Mouse (Mus musculus) CH12.LX (cell line): ENCODE measurements around the gene Il31ra. TPM values are rescaled to one million over a fixed set of nuclear protein-coding genes. Genes with fewer than 3 reads are reported as not detected.

Experiments used
- DNase-seq: peaks from one replicate; pipeline ENCODE4 v3.0.0-alpha.2; 2013; ENCODE audit errors: extremely low read depth
- H3K27ac ChIP-seq: 2 replicates; pipeline ENCODE4 v1.5.1; 2012; ENCODE audit warnings: low read depth, mild to moderate bottlenecking, control low read depth, moderate library complexity; ENCODE audit not compliant: insufficient read depth
- H3K27me3 ChIP-seq: replicated peaks from 2 replicates; pipeline ENCODE3; 2012; ENCODE audit warnings: inconsistent platforms
- H3K36me3 ChIP-seq, 2 experiments: replicated peaks in 1 of 2; 2 replicates each; pipeline versions ENCODE3 to v1.6.1; 2012; ENCODE audit warnings: inconsistent platforms in 1 of 2, low read length in 1 of 2, mild to moderate bottlenecking in 1 of 2, mixed read lengths in 1 of 2, moderate library complexity in 1 of 2; ENCODE audit not compliant: control insufficient read depth in 1 of 2, insufficient read depth in 1 of 2
- H3K4me1 ChIP-seq, 2 experiments: 2 replicates each; pipeline ENCODE4 v1.6.1; 2012; ENCODE audit warnings: inconsistent platforms in 1 of 2, moderate library complexity in 1 of 2; ENCODE audit not compliant: insufficient read depth in 2 of 2, control insufficient read depth in 1 of 2
- H3K4me2 ChIP-seq: 2 replicates; pipeline ENCODE4 v1.6.1; 2012; ENCODE audit warnings: low read depth, mild to moderate bottlenecking, control low read depth; ENCODE audit not compliant: poor library complexity, insufficient read depth, severe bottlenecking
- H3K4me3 ChIP-seq, 3 experiments: fragments of 150-350 bp in 1 of 3; sonication (generic) in 1 of 3; replicated peaks in 1 of 3; 2 replicates each; pipeline versions ENCODE3 to v1.5.1; 2011 to 2012; ENCODE audit warnings: low read depth in 2 of 3, low read length in 2 of 3, mild to moderate bottlenecking in 2 of 3, moderate library complexity in 2 of 3, control low read depth in 1 of 3, improper control_type of control experiment in 1 of 3, inconsistent platforms in 1 of 3, mixed read lengths in 1 of 3; ENCODE audit not compliant: poor library complexity in 1 of 3
- H3K79me2 ChIP-seq: replicated peaks from 2 replicates; pipeline ENCODE4 v1.6.1; 2012; ENCODE audit warnings: mild to moderate bottlenecking, moderate library complexity; ENCODE audit not compliant: control insufficient read depth, poor library complexity, insufficient read depth, severe bottlenecking; ENCODE audit errors: extremely low read depth
- H3K9ac ChIP-seq: 2 replicates; pipeline ENCODE4 v1.6.1; 2012; ENCODE audit warnings: low read depth, mild to moderate bottlenecking, control low read depth, moderate library complexity; ENCODE audit not compliant: insufficient read depth
- H3K9me3 ChIP-seq: replicated peaks from 2 replicates; pipeline ENCODE3; 2012; ENCODE audit warnings: low read length, inconsistent platforms, mixed read lengths
- GABPA ChIP-seq: IDR thresholded peaks from 2 replicates; pipeline ENCODE4 v1.6.1; 2012; ENCODE audit warnings: low read depth, low read length, improper control_type of control experiment, inconsistent platforms; ENCODE audit not compliant: insufficient replicate concordance
- JUN ChIP-seq: IDR thresholded peaks from 2 replicates; pipeline ENCODE4 v1.6.1; 2011; ENCODE audit warnings: low read depth, mild to moderate bottlenecking, low read length, improper control_type of control experiment, moderate library complexity; ENCODE audit not compliant: insufficient read depth
- JUND ChIP-seq: conservative IDR thresholded peaks from 2 replicates; pipeline ENCODE4 v1.6.1; 2011; ENCODE audit warnings: low read depth, low read length, improper control_type of control experiment
- MAZ ChIP-seq: IDR thresholded peaks from 2 replicates; pipeline ENCODE4 v1.6.1; 2012; ENCODE audit warnings: low read depth, mild to moderate bottlenecking, inconsistent platforms, low read length, improper control_type of control experiment, moderate library complexity
- MEF2A ChIP-seq: IDR thresholded peaks from 2 replicates; pipeline ENCODE4 v1.6.1; 2014; ENCODE audit warnings: low read depth, mild to moderate bottlenecking, inconsistent platforms, low read length, improper control_type of control experiment, borderline replicate concordance
- MXI1 ChIP-seq: IDR thresholded peaks from 2 replicates; pipeline ENCODE4 v1.6.1; 2011; ENCODE audit warnings: mild to moderate bottlenecking, low read depth, low read length, improper control_type of control experiment
- MYC ChIP-seq: IDR thresholded peaks from 2 replicates; pipeline ENCODE4 v1.6.1; 2011; ENCODE audit warnings: low read depth, mild to moderate bottlenecking, improper control_type of control experiment, low read length
- NELFE ChIP-seq: IDR thresholded peaks from 2 replicates; pipeline ENCODE4 v1.6.1; 2011; ENCODE audit warnings: low read depth, low read length, improper control_type of control experiment
- NRF1 ChIP-seq: IDR thresholded peaks from 2 replicates; pipeline ENCODE4 v1.6.1; 2014; ENCODE audit warnings: low read depth, mild to moderate bottlenecking, inconsistent platforms, low read length, improper control_type of control experiment, moderate library complexity
- PAX5 ChIP-seq: IDR thresholded peaks from 2 replicates; pipeline ENCODE4 v1.6.1; 2012; ENCODE audit warnings: low read length, inconsistent platforms, mixed read lengths
- SIN3A ChIP-seq: IDR thresholded peaks from 2 replicates; pipeline ENCODE4 v1.6.1; 2012; ENCODE audit warnings: low read length, improper control_type of control experiment, inconsistent platforms
- SMC3 ChIP-seq: IDR thresholded peaks from 2 replicates; pipeline ENCODE4 v1.6.1; 2011; ENCODE audit warnings: low read depth, low read length, improper control_type of control experiment
- UBTF ChIP-seq: IDR thresholded peaks from 2 replicates; pipeline ENCODE4 v1.6.1; 2012; ENCODE audit warnings: low read depth, mild to moderate bottlenecking, inconsistent platforms, low read length, improper control_type of control experiment, moderate library complexity
- USF1 ChIP-seq: IDR thresholded peaks from 2 replicates; pipeline ENCODE4 v1.6.1; 2014; ENCODE audit warnings: low read depth, mild to moderate bottlenecking, inconsistent platforms, low read length, improper control_type of control experiment
- ZMIZ1 ChIP-seq: IDR thresholded peaks from 2 replicates; pipeline ENCODE4 v1.6.1; 2012; ENCODE audit warnings: low read depth, mild to moderate bottlenecking, inconsistent platforms, low read length, improper control_type of control experiment
- ZNF384 ChIP-seq: IDR thresholded peaks from 2 replicates; pipeline ENCODE4 v1.6.1; 2012; ENCODE audit warnings: low read depth, low read length, improper control_type of control experiment, inconsistent platforms
- dilution Hi-C: fragments of 300-500 bp; cut with MboI; formaldehyde crosslinking; loops from 2 replicates; pipeline ENCODE4 v1.14.3; 2020; ENCODE audit warnings: low sequenced_read_pairs; ENCODE audit not compliant: extremely low pct_unique_long_range_greater_than_20kb, extremely low pct_ligation_motif_present
- in situ Hi-C: fragments of 300-500 bp; cut with MboI; formaldehyde crosslinking; loops from 3 replicates; pipeline ENCODE4 v1.14.3; 2019; ENCODE audit warnings: low sequenced_read_pairs, low pct_ligation_motif_present, low pct_unique_long_range_greater_than_20kb, mixed read lengths
- polyA plus RNA-seq: library from polyadenylated mRNA; unstranded; fragments of >175 nt; gene quantifications from 2 replicates; pipeline ENCODE4 v1.2.1, GENCODE M21; 2012; ENCODE audit warnings: low read depth; ENCODE audit not compliant: insufficient read length
- total RNA-seq, 2 experiments: library from RNA; depleted of rRNA; stranded (reverse); fragments of 300-350 nt in 1 of 2; fragments of >200 nt in 1 of 2; gene quantifications; 2 replicates each; pipeline ENCODE4 v1.2.3; 2012 to 2014

The Il31ra gene
- total and polyA plus RNA-seq, 3 experiments: not detected

- no peaks in the 10 kb centered on the region for H3K79me2 ChIP-seq
- H3K27ac ChIP-seq: no peak overlapping the region
- no peaks in the 10 kb centered on the region for H3K27me3 ChIP-seq
- H3K9me3 ChIP-seq: no peaks in the 10 kb centered on the region
- DNase-seq: no peak
- TF ChIP-seq ZNF384 (no peak), PAX5 (no peak), ZMIZ1 (no peak), MEF2A (no peak), UBTF (no peak), NELFE (no peak), MXI1 (no peak), USF1 (no peak), JUND (no peak), SIN3A (no peak), MYC (no peak), NRF1 (no peak), GABPA (no peak), JUN (no peak)
- TF ChIP-seq, all 38 proteins: peak for 0
- in situ Hi-C loops (loop anchor here (5.0 to 10.0 kb wide), 2 partner anchors 72 to 199 kb away; no protein-coding TSS in a partner anchor), dilution Hi-C loops (no loop called here)
- Histone ChIP-seq H3K4me2 (no peak overlapping the region), H3K4me3 (no peak overlapping the region), H3K9ac (no peak overlapping the region), H3K4me1 (peaks cover 0 to 14% of the 10 kb centered on the region in 2 experiments; a peak in 2 of 4 replicates), H3K36me3 (peaks cover 41 to 63% of the 10 kb centered on the region in 2 experiments)
Observed at GRCm38 (mm10) chr13:112506766-112507165, 87.4 kb downstream of the Il31ra start.

GRCm38 (mm10) chr13:112505436-112505835 is 88.7 kb downstream of the Il31ra start:
- no peaks in the 10 kb centered on the region for H3K27me3 ChIP-seq
- dilution Hi-C loops: no loop called here
- in situ Hi-C loops: loop anchor here (5.0 to 10.0 kb wide), 2 partner anchors 71 to 198 kb away; no protein-coding TSS in a partner anchor
- no peak overlapping the region for H3K4me2 ChIP-seq
- H3K27ac ChIP-seq: no peak overlapping the region
- H3K36me3 ChIP-seq: peaks cover 53 to 76% of the 10 kb centered on the region in 2 experiments
- no peaks in the 10 kb centered on the region for H3K9me3 ChIP-seq
- no peak for TF ChIP-seq SMC3
- TF ChIP-seq NELFE: no peak
- TF ChIP-seq MAZ: no peak
- H3K9ac ChIP-seq: no peak overlapping the region
- DNase-seq: no peak
- no peaks in the 10 kb centered on the region for H3K79me2 ChIP-seq
- H3K4me3 ChIP-seq: no peak overlapping the region
- peaks cover 0 to 9% of the 10 kb centered on the region in 2 experiments; a peak in 2 of 4 replicates for H3K4me1 ChIP-seq
